Mouse (Mus musculus) brain, embryonic 14.5 days (tissue): ENCODE measurements around the gene Prdm13.

Experiments
- CTCF ChIP-seq: fragments of 200-500 bp; IDR thresholded peaks from 2 replicates; pipeline ENCODE4 v1.5.1; 2012; ENCODE audit warnings: inconsistent platforms, mild to moderate bottlenecking, moderate library complexity, borderline replicate concordance; ENCODE audit not compliant: insufficient read depth, insufficient read length; ENCODE audit errors: extremely low read depth
- POLR2A ChIP-seq: fragments of 200-500 bp; IDR thresholded peaks from 2 replicates; pipeline ENCODE4 v1.6.1; 2012; ENCODE audit warnings: mild to moderate bottlenecking, inconsistent platforms, borderline replicate concordance; ENCODE audit not compliant: poor library complexity, insufficient read depth, insufficient read length, severe bottlenecking; ENCODE audit errors: extremely low read depth

DNA sequence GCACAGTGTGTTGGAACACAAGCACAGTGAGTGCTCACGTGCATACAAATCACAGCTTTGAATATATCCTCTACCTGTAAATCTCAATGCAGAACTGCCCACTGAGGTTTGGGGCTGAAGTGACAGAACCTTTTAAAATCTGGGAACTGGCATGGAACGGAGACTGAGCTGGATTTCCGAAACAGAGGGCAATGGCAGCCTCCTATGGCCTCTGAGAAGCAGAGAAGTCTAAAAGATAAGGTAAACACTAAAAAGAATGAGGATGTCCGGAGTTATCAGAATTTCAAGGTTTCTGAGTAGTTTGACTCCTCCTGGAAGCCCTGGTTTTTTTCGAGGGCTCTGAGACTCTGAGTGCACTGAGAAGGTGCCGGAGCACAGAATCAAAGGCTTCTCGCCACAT lies 4.5 kb upstream of the Prdm13 start:
- TF ChIP-seq POLR2A = no peak
- TF ChIP-seq CTCF = no peak
